Mouse (Mus musculus) limb, embryonic 14.5 days (tissue): ENCODE results near the gene Ubald1. TPM values are rescaled to one million over a fixed set of nuclear protein-coding genes. Genes with fewer than 3 reads are reported as not detected.

ENCODE experiments used
- ATAC-seq: fragments of 200-750 bp; cut with Nextera tagmentation; 2 replicates; pipeline ENCODE4 v1.8.0; 2017; ENCODE audit warnings: low read depth, moderate number of reproducible peaks, moderate TSS enrichment; ENCODE audit not compliant: low FRiP score
- DNase-seq: peaks from one replicate; pipeline ENCODE4 v3.0.0-alpha.2; 2015; ENCODE audit warnings: low spot score
- H3K27ac ChIP-seq: fragments of 300-500 bp; sonication (generic); replicated peaks from 2 replicates; pipeline ENCODE4 v1.5.1; 2014; ENCODE audit warnings: low read depth, mild to moderate bottlenecking, low read length, moderate library complexity, mixed read lengths
- H3K27me3 ChIP-seq: fragments of 300-500 bp; sonication (generic); 2 replicates; pipeline ENCODE4 v1.6.1; 2014; ENCODE audit warnings: low read length, mixed read lengths; ENCODE audit not compliant: control insufficient read depth, insufficient read depth
- H3K36me3 ChIP-seq: fragments of 300-500 bp; sonication (generic); 2 replicates; pipeline ENCODE4 v1.6.1; 2014; ENCODE audit warnings: mild to moderate bottlenecking, low read length, moderate library complexity, mixed read lengths; ENCODE audit not compliant: control insufficient read depth, insufficient read depth
- H3K4me1 ChIP-seq: fragments of 300-500 bp; sonication (generic); 2 replicates; pipeline ENCODE4 v1.6.1; 2014; ENCODE audit warnings: antibody characterized with exemption, low read length, mixed read lengths; ENCODE audit not compliant: control insufficient read depth, insufficient read depth
- H3K4me2 ChIP-seq: fragments of 300-500 bp; sonication (generic); replicated peaks from 2 replicates; pipeline ENCODE4 v1.6.1; 2014; ENCODE audit warnings: low read depth, mild to moderate bottlenecking, low read length, moderate library complexity; ENCODE audit not compliant: severe bottlenecking
- H3K4me3 ChIP-seq: fragments of 300-500 bp; sonication (generic); replicated peaks from 2 replicates; pipeline ENCODE4 v1.5.1; 2014; ENCODE audit warnings: low read length
- H3K9ac ChIP-seq: fragments of 300-500 bp; sonication (generic); 2 replicates; pipeline ENCODE4 v1.6.1; 2014; ENCODE audit warnings: mild to moderate bottlenecking, low read depth, low read length, moderate library complexity; ENCODE audit not compliant: severe bottlenecking
- H3K9me3 ChIP-seq: fragments of 300-500 bp; sonication (generic); 2 replicates; pipeline ENCODE4 v1.6.1; 2016; ENCODE audit warnings: low read length; ENCODE audit not compliant: control insufficient read depth
- POLR2A ChIP-seq: fragments of 200-500 bp; IDR thresholded peaks from 2 replicates; pipeline ENCODE4 v1.8.0; 2012; ENCODE audit warnings: inconsistent platforms, mild to moderate bottlenecking, moderate library complexity, borderline replicate concordance; ENCODE audit not compliant: insufficient read depth, insufficient read length; ENCODE audit errors: extremely low read depth
- WGBS: fragments of 180-500 bp; shearing (Covaris S2); extraction: QIAGEN DNeasy Blood & Tissue Kit; methylation state at CpG from one replicate; pipeline ENCODE4 v1.1.7; 2014; 5-methylcytosine and 5-hydroxymethylcytosine counted together
- polyA plus RNA-seq, 2 experiments: library from polyadenylated mRNA; depleted of rRNA in 1 of 2; stranded (reverse) in 1 of 2; unstranded in 1 of 2; fragments of >200 nt; fragmentation: Nextera tagmentation in 1 of 2; extraction: Ambion mirVana in 1 of 2; gene quantifications; 2 replicates each; pipeline versions ENCODE4 v1.2.1 to v1.2.3; 2012 to 2014

The Ubald1 gene
- polyA plus RNA-seq, 2 experiments, result 32.5 to 44.3 TPM

GRCm38 (mm10) chr16:4920556-4920955 lies 40.4 kb upstream of the Ubald1 start:
- WGBS, result 78% methylated on average over 4 of the region's 4 CpGs
- Histone ChIP-seq H3K4me3 (no peak overlapping the region), H3K9ac (no peak overlapping the region), H3K36me3 (peaks cover 81% of the 10 kb centered on the region), H3K27ac (no peak overlapping the region), H3K4me2 (no peak overlapping the region), H3K4me1 (no peaks in the 10 kb centered on the region), H3K27me3 (no peaks in the 10 kb centered on the region), H3K9me3 (no peaks in the 10 kb centered on the region)
- ATAC-seq (no peak), DNase-seq (no peak)
- TF ChIP-seq POLR2A, result no peak

- DNase-seq, result no peak
- no peak overlapping the region for H3K4me3 ChIP-seq
- ATAC-seq, result no peak
- no peak for TF ChIP-seq POLR2A
- no peaks in the 10 kb centered on the region for H3K4me1 ChIP-seq
- no peak overlapping the region for H3K27ac ChIP-seq
- H3K9me3 ChIP-seq, result no peaks in the 10 kb centered on the region
- no peak overlapping the region for H3K4me2 ChIP-seq
- WGBS, result 93% methylated on average over 2 of the region's 2 CpGs
- H3K36me3 ChIP-seq, result peaks cover 76% of the 10 kb centered on the region
- H3K27me3 ChIP-seq, result no peaks in the 10 kb centered on the region
- no peak overlapping the region for H3K9ac ChIP-seq
Observed at GRCm38 (mm10) chr16:4916608-4917007, 36.5 kb upstream of the Ubald1 start.

GRCm38 (mm10) chr16:4915931-4916330 lies 35.8 kb upstream of the Ubald1 start:
- peaks cover 79% of the 10 kb centered on the region for H3K36me3 ChIP-seq
- WGBS, result 81% methylated on average over 3 of the region's 3 CpGs
- no peak for ATAC-seq

GRCm38 (mm10) chr16:4913783-4914735 lies 33.9 kb upstream of the Ubald1 start:
- Histone ChIP-seq H3K36me3 (peaks cover 83% of the 10 kb centered on the region), H3K4me1 (no peaks in the 10 kb centered on the region), H3K4me2 (no peak overlapping the region), H3K9ac (no peak overlapping the region), H3K4me3 (no peak overlapping the region), H3K27me3 (no peaks in the 10 kb centered on the region), H3K27ac (peak overlapping the region; percentile 9; the same call in 1 of the 2 replicates), H3K9me3 (no peaks in the 10 kb centered on the region)
- TF ChIP-seq POLR2A, result no peak
- ATAC-seq (peak; percentile 65; the same call in 1 of the 2 replicates), DNase-seq (peak; percentile 87)
- WGBS, result 40% methylated on average over 12 of the region's 12 CpGs

More at GRCm38 (mm10) chr16:4915931-4916330, 35.8 kb upstream of the Ubald1 start:
- Histone ChIP-seq H3K4me1 (no peaks in the 10 kb centered on the region), H3K4me3 (no peak overlapping the region), H3K27me3 (no peaks in the 10 kb centered on the region), H3K4me2 (no peak overlapping the region), H3K9me3 (no peaks in the 10 kb centered on the region), H3K9ac (no peak overlapping the region), H3K27ac (no peak overlapping the region)
- no peak for DNase-seq
- TF ChIP-seq POLR2A, result no peak

GRCm38 (mm10) chr16:4912907-4913782 lies 33.0 kb upstream of the Ubald1 start:
- Histone ChIP-seq H3K4me2 (no peak overlapping the region), H3K27ac (peak overlapping the region; percentile 9; the same call in 1 of the 2 replicates), H3K27me3 (no peaks in the 10 kb centered on the region), H3K9ac (no peak overlapping the region), H3K4me3 (no peak overlapping the region), H3K9me3 (no peaks in the 10 kb centered on the region), H3K4me1 (no peaks in the 10 kb centered on the region), H3K36me3 (peaks cover 83% of the 10 kb centered on the region)
- DNase-seq, result no peak
- TF ChIP-seq POLR2A, result no peak
- ATAC-seq, result peak; percentile 10; the same call in 1 of the 2 replicates
- 73% methylated on average over 11 of the region's 11 CpGs for WGBS
